Mouse (Mus musculus) C2C12 (cell line): ENCODE results near the gene Morn4. TPM values are rescaled to one million over a fixed set of nuclear protein-coding genes. Genes with fewer than 3 reads are reported as not detected.

Experiments
- H3K27me3 ChIP-seq: one replicate; pipeline ENCODE4 v1.6.1; 2011; ENCODE audit not compliant: control insufficient read depth, insufficient read depth, insufficient read length
- H3K36me3 ChIP-seq: one replicate; pipeline ENCODE4 v1.6.1; 2011; ENCODE audit not compliant: control insufficient read depth, insufficient read depth
- H3K4me3 ChIP-seq: one replicate; pipeline ENCODE4 v1.5.1; 2011; ENCODE audit warnings: mild to moderate bottlenecking, control low read depth; ENCODE audit not compliant: poor library complexity, insufficient read depth, severe bottlenecking
- H3K79me2 ChIP-seq: one replicate; pipeline ENCODE4 v1.6.1; 2011; ENCODE audit not compliant: control insufficient read depth, insufficient read depth
- H3K79me3 ChIP-seq: one replicate; pipeline ENCODE4 v1.6.1; 2011; ENCODE audit warnings: low read depth, control low read depth
- H3ac ChIP-seq: one replicate; pipeline ENCODE3; 2011; ENCODE audit warnings: low read depth; ENCODE audit not compliant: control insufficient read depth, insufficient read length
- CEBPB ChIP-seq: IDR thresholded peaks from one replicate; pipeline ENCODE4 v1.6.1; 2011; ENCODE audit warnings: low read depth, mild to moderate bottlenecking, control low read depth, moderate library complexity
- CTCF ChIP-seq: IDR thresholded peaks from one replicate; pipeline ENCODE4 v1.5.1; 2011; ENCODE audit not compliant: control insufficient read depth, insufficient read depth, insufficient read length
- FOSL1 ChIP-seq: IDR thresholded peaks from one replicate; pipeline ENCODE4 v1.8.0; 2011; ENCODE audit warnings: mild to moderate bottlenecking, low read length; ENCODE audit not compliant: poor library complexity, insufficient read depth, severe bottlenecking
- MAX ChIP-seq: IDR thresholded peaks from one replicate; pipeline ENCODE4 v1.6.1; 2011; ENCODE audit warnings: mild to moderate bottlenecking, control low read depth
- MYOD1 ChIP-seq: IDR thresholded peaks from one replicate; pipeline ENCODE4 v1.6.1; 2011; ENCODE audit warnings: low read depth; ENCODE audit not compliant: control insufficient read depth, insufficient read length
- MYOG ChIP-seq: IDR thresholded peaks from one replicate; pipeline ENCODE4 v1.6.1; 2011; ENCODE audit not compliant: control insufficient read depth, insufficient read length; ENCODE audit errors: extremely low read depth
- USF1 ChIP-seq: IDR thresholded peaks from one replicate; pipeline ENCODE4 v1.6.1; 2011; ENCODE audit warnings: low read depth, mild to moderate bottlenecking, control low read depth, moderate library complexity
- polyA plus RNA-seq: library from polyadenylated mRNA; unstranded; fragments of >200 nt; fragmentation: generic; extraction: Trizol; gene quantifications from one replicate; pipeline ENCODE4 v1.2.1, GENCODE M21; 2012; ENCODE audit warnings: missing spikeins

Gene Morn4
- polyA plus RNA-seq, 1 experiment: 16.5 TPM

- peaks cover 27% of the 10 kb centered on the region for H3K36me3 ChIP-seq
- H3ac ChIP-seq: no peak within 1 kb of the TSS
- no peak within 1 kb of the TSS for H3K4me3 ChIP-seq
- no peaks in the 10 kb centered on the region for H3K27me3 ChIP-seq
- TF ChIP-seq CTCF: peak; percentile 94
- TF ChIP-seq MYOG: no peak
- TF ChIP-seq MYOD1: no peak
- TF ChIP-seq CEBPB: no peak
- peak; percentile 55 for TF ChIP-seq MAX
- TF ChIP-seq USF1: no peak
- TF ChIP-seq FOSL1: no peak
- H3K79me3 ChIP-seq: peaks cover 2% of the 10 kb centered on the region
- peaks cover 13% of the 10 kb centered on the region for H3K79me2 ChIP-seq
These were observed 50.5 kb downstream of the Morn4 start, which contains the start of gene Ankrd2 for GRCm38 (mm10) chr19:42035456-42036248. Ankrd2 (plus strand) TSS chr19:42036000.

- Histone ChIP-seq H3K79me2 (peaks cover 20% of the 10 kb centered on the region), H3K4me3 (no peak overlapping the region), H3ac (no peak overlapping the region), H3K79me3 (peaks cover 2% of the 10 kb centered on the region), H3K27me3 (no peaks in the 10 kb centered on the region), H3K36me3 (peaks cover 27% of the 10 kb centered on the region)
- no peak for TF ChIP-seq FOSL1
- TF ChIP-seq MYOD1: no peak
These were observed 51.2 kb downstream of the Morn4 start for GRCm38 (mm10) chr19:42034881-42035455.

- H3K27me3 ChIP-seq: no peaks in the 10 kb centered on the region
- H3K79me3 ChIP-seq: peaks cover 3% of the 10 kb centered on the region
- H3ac ChIP-seq: no peak overlapping the region
- no peak overlapping the region for H3K4me3 ChIP-seq
- no peak for TF ChIP-seq FOSL1
- no peak for TF ChIP-seq CEBPB
- TF ChIP-seq USF1: no peak
- no peak for TF ChIP-seq MAX
- TF ChIP-seq MYOG: no peak
- TF ChIP-seq CTCF: no peak
- TF ChIP-seq MYOD1: no peak
- peaks cover 27% of the 10 kb centered on the region for H3K79me2 ChIP-seq
- H3K36me3 ChIP-seq: peaks cover 27% of the 10 kb centered on the region
These were observed 51.9 kb downstream of the Morn4 start for GRCm38 (mm10) chr19:42034146-42034775.

GRCm38 (mm10) chr19:42033611-42034010, 52.5 kb downstream of the Morn4 start:
- TF ChIP-seq CTCF (no peak), MAX (no peak), FOSL1 (no peak), USF1 (no peak)

GRCm38 (mm10) chr19:42031112-42031511, 55.0 kb downstream of the Morn4 start:
- TF ChIP-seq MYOD1 (peak; percentile 10), USF1 (no peak)
- no peaks in the 10 kb centered on the region for H3K27me3 ChIP-seq
- H3K79me2 ChIP-seq: peaks cover 58% of the 10 kb centered on the region
- H3ac ChIP-seq: no peak overlapping the region
- no peak overlapping the region for H3K4me3 ChIP-seq
- peaks cover 27% of the 10 kb centered on the region for H3K36me3 ChIP-seq
- H3K79me3 ChIP-seq: peaks cover 28% of the 10 kb centered on the region

More at GRCm38 (mm10) chr19:42033611-42034010, 52.5 kb downstream of the Morn4 start:
- Histone ChIP-seq H3K27me3 (no peaks in the 10 kb centered on the region), H3K36me3 (peaks cover 27% of the 10 kb centered on the region), H3K79me2 (peaks cover 33% of the 10 kb centered on the region), H3K4me3 (no peak overlapping the region), H3K79me3 (peaks cover 7% of the 10 kb centered on the region), H3ac (no peak overlapping the region)

GRCm38 (mm10) chr19:42026158-42026557, 60.0 kb downstream of the Morn4 start:
- H3ac ChIP-seq: no peak overlapping the region
- no peak overlapping the region for H3K4me3 ChIP-seq
- H3K79me3 ChIP-seq: peaks cover 45% of the 10 kb centered on the region
- TF ChIP-seq CTCF: peak; percentile 90
- TF ChIP-seq MAX: no peak
- no peak for TF ChIP-seq MYOG
- TF ChIP-seq FOSL1: no peak
- no peaks in the 10 kb centered on the region for H3K27me3 ChIP-seq
- H3K36me3 ChIP-seq: no peaks in the 10 kb centered on the region
- peaks cover 95% of the 10 kb centered on the region for H3K79me2 ChIP-seq

Other genes with a start within 250 kb of the Morn4 start
- gene Frat2, start 238.2 kb downstream of the Morn4 start, polyA plus RNA-seq: 0.60 TPM
- gene Rrp12, start 190.2 kb downstream of the Morn4 start, polyA plus RNA-seq: 33.6 TPM
- gene Pgam1, start 174.4 kb downstream of the Morn4 start, polyA plus RNA-seq: 736 TPM
- gene Exosc1, start 152.9 kb downstream of the Morn4 start, polyA plus RNA-seq: 46.5 TPM
- 104 TPM for gene Zdhhc16, start 152.9 kb downstream of the Morn4 start, polyA plus RNA-seq
- gene Mms19, start 105.2 kb downstream of the Morn4 start, polyA plus RNA-seq: 21.9 TPM
- gene Ubtd1, start 104.6 kb downstream of the Morn4 start, polyA plus RNA-seq: 73.0 TPM
- gene Ankrd2, start 50.4 kb downstream of the Morn4 start, polyA plus RNA-seq: 0.15 TPM
- gene Hoga1, start 40.7 kb downstream of the Morn4 start, polyA plus RNA-seq: 0.30 TPM
- gene 4933411K16Rik, start 34.1 kb downstream of the Morn4 start, polyA plus RNA-seq: 0.18 TPM
- gene Pi4k2a, start 4.1 kb upstream of the Morn4 start, polyA plus RNA-seq: 18.7 TPM
- gene Avpi1, start 42.7 kb upstream of the Morn4 start, polyA plus RNA-seq: 92.7 TPM
- 33.0 TPM for gene Marveld1, start 61.0 kb upstream of the Morn4 start, polyA plus RNA-seq
- 11.3 TPM for gene Zfyve27, start 77.6 kb upstream of the Morn4 start, polyA plus RNA-seq
- not detected for gene Sfrp5, start 115.9 kb upstream of the Morn4 start, polyA plus RNA-seq
- gene Golga7b, start 161.2 kb upstream of the Morn4 start, polyA plus RNA-seq: 0.04 TPM